Mouse (Mus musculus) brain, embryonic 18.5 days (tissue): Measurements from ENCODE around the gene Grid2.

ENCODE experiments used
- DNase-seq: peaks from one replicate; pipeline ENCODE4 v3.0.0-alpha.2; 2012; ENCODE audit warnings: low read depth, low spot score

Gene Grid2

GRCm38 (mm10) chr6:63635970-63636369, 380.3 kb downstream of the Grid2 start:
- DNase-seq: no peak

GRCm38 (mm10) chr6:63659423-63659822, 403.7 kb downstream of the Grid2 start:
- no peak for DNase-seq

GRCm38 (mm10) chr6:63685689-63686088, 430.0 kb downstream of the Grid2 start:
- DNase-seq: no peak

- DNase-seq: no peak
Observed at GRCm38 (mm10) chr6:63701684-63702083, 446.0 kb downstream of the Grid2 start.

GRCm38 (mm10) chr6:63733740-63734139, 478.1 kb downstream of the Grid2 start:
- DNase-seq: no peak

GRCm38 (mm10) chr6:63762535-63762934, 506.9 kb downstream of the Grid2 start:
- no peak for DNase-seq

- no peak for DNase-seq
Observed at GRCm38 (mm10) chr6:63794679-63795078, 539.0 kb downstream of the Grid2 start.

GRCm38 (mm10) chr6:63820236-63820635, 564.6 kb downstream of the Grid2 start:
- DNase-seq: no peak

- DNase-seq: peak; percentile 30
Observed at GRCm38 (mm10) chr6:63862628-63863027, 607.0 kb downstream of the Grid2 start.

- peak; percentile 26 for DNase-seq
Observed at GRCm38 (mm10) chr6:63877088-63877764, 621.5 kb downstream of the Grid2 start.

- DNase-seq: no peak
Observed at GRCm38 (mm10) chr6:63877765-63878345, 622.2 kb downstream of the Grid2 start.

- no peak for DNase-seq
Observed at GRCm38 (mm10) chr6:63894714-63895113, 639.0 kb downstream of the Grid2 start.

- DNase-seq: no peak
Observed at GRCm38 (mm10) chr6:63898171-63898570, 642.5 kb downstream of the Grid2 start.

GRCm38 (mm10) chr6:63917035-63917570, 661.4 kb downstream of the Grid2 start:
- DNase-seq: peak; percentile 1

GRCm38 (mm10) chr6:63921951-63922350, 666.3 kb downstream of the Grid2 start:
- DNase-seq: no peak

- DNase-seq: no peak
Observed at GRCm38 (mm10) chr6:63931201-63931600, 675.5 kb downstream of the Grid2 start.

GRCm38 (mm10) chr6:63946721-63947120, 691.0 kb downstream of the Grid2 start:
- DNase-seq: no peak

- no peak for DNase-seq
Observed at GRCm38 (mm10) chr6:63963789-63964188, 708.1 kb downstream of the Grid2 start.

GRCm38 (mm10) chr6:63964269-63964668, 708.6 kb downstream of the Grid2 start:
- DNase-seq: no peak

- no peak for DNase-seq
Observed at GRCm38 (mm10) chr6:63964735-63965134, 709.1 kb downstream of the Grid2 start.

- DNase-seq: no peak
Observed at GRCm38 (mm10) chr6:64046084-64046483, 790.4 kb downstream of the Grid2 start.

- DNase-seq: no peak
Observed at GRCm38 (mm10) chr6:64046732-64047131, 791.1 kb downstream of the Grid2 start.

GRCm38 (mm10) chr6:64047950-64048349, 792.3 kb downstream of the Grid2 start:
- no peak for DNase-seq
